ENCODE assay signal across 8 mouse cellular contexts in the genomic region with DNA sequence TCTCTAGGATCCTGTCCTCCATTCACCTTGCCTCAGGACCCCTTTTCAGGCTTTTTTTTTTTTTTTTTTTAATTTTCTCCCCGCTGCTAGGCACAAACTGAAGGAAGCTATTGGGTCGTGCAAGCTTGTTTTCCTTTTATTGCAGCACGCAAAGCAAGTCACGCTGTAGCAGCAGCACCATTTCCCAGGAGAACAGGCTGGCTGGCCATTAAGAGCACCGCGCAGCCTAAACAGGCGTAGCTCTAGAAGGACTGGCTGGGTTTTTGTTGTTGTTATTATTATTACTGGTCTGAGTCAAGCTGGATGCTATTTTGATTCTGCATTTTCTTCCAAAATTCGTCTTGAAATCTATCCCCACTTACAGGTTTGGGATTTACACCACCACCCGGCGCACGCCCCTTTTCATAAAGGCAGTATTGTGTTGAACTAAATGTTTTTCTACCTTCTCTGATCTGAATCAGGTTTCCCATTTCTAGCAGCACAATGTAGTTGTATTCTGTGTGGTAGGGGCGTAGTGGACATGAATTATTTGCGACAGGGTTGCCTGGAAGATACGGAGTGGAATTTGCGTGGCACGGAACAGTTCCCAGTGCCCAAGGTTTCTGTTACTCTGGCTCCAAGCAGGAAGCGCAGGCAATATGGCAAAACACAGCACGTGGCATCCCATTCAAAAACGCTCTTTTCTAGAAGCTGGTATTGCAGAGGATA.
DNase-seq lines count a peak whose midpoint lies in the region; ATAC-seq and TF ChIP-seq lines count a peak whose summit lies in the region.

No protein-coding gene starts in this region.

- peak; percentile 64; the same call in 1 of the 2 replicates for TF ChIP-seq POLR2A in cerebellum, adult 2 months (IDR thresholded peaks at IDR 0.05; ENCODE audit: borderline replicate concordance, insufficient read depth, low read length)

- WGBS in cerebellum, adult 2 months = 1% methylated on average over 19 of the region's 19 CpGs
- WGBS in hindbrain, embryonic 10.5 days = 3% methylated on average over 19 of the region's 19 CpGs

- ATAC-seq in G1E (ENCODE audit: extremely low read depth, insufficient number of reproducible peaks, low FRiP score, poor library complexity, severe bottlenecking) = no peak

- peak overlapping the region; percentile 70 for H3K4me3 ChIP-seq in G1E (ENCODE audit: low read depth, low read length)
- H3K4me3 ChIP-seq in cerebellum, adult 2 months (replicated peaks; ENCODE audit: insufficient read depth, low read depth, low read length) = peak overlapping the region; percentile 97
- H3K4me3 ChIP-seq in hindbrain, embryonic 10.5 days = peak overlapping the region; percentile 76

- peak overlapping the region; percentile 90 for H3K27ac ChIP-seq in cerebellum, adult 2 months (ENCODE audit: insufficient read depth, low read length)
- peak overlapping the region; percentile 90 for H3K27ac ChIP-seq in hindbrain, embryonic 10.5 days

- 0 out of 2 replicates have a peak, but pooled peaks cover 2% of the 10 kb centered on the region for H3K27me3 ChIP-seq in G1E (ENCODE audit: insufficient read depth, low read length)
- H3K27me3 ChIP-seq in cerebellum, adult 2 months (ENCODE audit: control insufficient read depth, insufficient read depth, low read length) = no peaks in the 10 kb centered on the region
- H3K27me3 ChIP-seq in hindbrain, embryonic 10.5 days (ENCODE audit: insufficient read depth, poor library complexity, severe bottlenecking) = no peaks in the 10 kb centered on the region

- peak; percentile 15 for DNase-seq in G1E (ENCODE audit: low spot score)
- DNase-seq in cerebellum, adult 2 months = peak; percentile 95 to 98
- DNase-seq in forelimb bud, embryonic 11.5 days (ENCODE audit: low read depth, low spot score) = peak; percentile 95
- peak; percentile 84 for DNase-seq in hindbrain, embryonic 10.5 days (ENCODE audit: low spot score)
- DNase-seq in layer of hippocampus, postnatal 10 days (ENCODE audit: low spot score in 2 of 2) = peak; percentile 92 to 95
- DNase-seq in lung, postnatal 10 days = peak; percentile 95
- peak; percentile 88 for DNase-seq in ovary, postnatal 36 days (ENCODE audit: low spot score)
- peak; percentile 81 for DNase-seq in thymus, postnatal 25 days

- H3K4me1 ChIP-seq in G1E (ENCODE audit: insufficient read depth, low read depth, low read length) = peaks cover 37% of the 10 kb centered on the region
- H3K4me1 ChIP-seq in cerebellum, adult 2 months (ENCODE audit: control insufficient read depth, insufficient read depth, low read length) = peaks cover 20% of the 10 kb centered on the region
- peaks cover 61% of the 10 kb centered on the region for H3K4me1 ChIP-seq in hindbrain, embryonic 10.5 days (replicated peaks)

- H3K9me3 ChIP-seq in G1E (replicated peaks) = no peaks in the 10 kb centered on the region
- H3K9me3 ChIP-seq in hindbrain, embryonic 10.5 days = no peaks in the 10 kb centered on the region

- H3K36me3 ChIP-seq in G1E (replicated peaks) = no peaks in the 10 kb centered on the region
- no peaks in the 10 kb centered on the region for H3K36me3 ChIP-seq in hindbrain, embryonic 10.5 days

- TF ChIP-seq CTCF in G1E (IDR thresholded peaks at IDR 0.05; ENCODE audit: low read depth, low read length) = no peak
- no peak for TF ChIP-seq CTCF in cerebellum, adult 2 months (IDR thresholded peaks at IDR 0.05; ENCODE audit: borderline replicate concordance, insufficient read depth, low read depth, low read length)

Comparison
In these comparisons a context has a peak if more than half of its experiments do, and no peak if none do; other contexts are left out.
1. DNase-seq: peak in every context shown above with its lines; median percentile 96 in cerebellum, adult 2 months; 95 in forelimb bud, embryonic 11.5 days; 95 in lung, postnatal 10 days; 94 in layer of hippocampus, postnatal 10 days; 88 in ovary, postnatal 36 days; 84 in hindbrain, embryonic 10.5 days; 81 in thymus, postnatal 25 days; 15 in G1E.